Mouse (Mus musculus) cerebellum, postnatal 4 days (tissue): Measurements from ENCODE around the gene Tsen34.

Experiments used
- DNase-seq, 2 experiments: peaks; one replicate each; pipeline ENCODE4 v3.0.0; 2022; ENCODE audit warnings: low spot score in 2 of 2, mixed read lengths in 1 of 2

Tsen34 gene

DNA sequence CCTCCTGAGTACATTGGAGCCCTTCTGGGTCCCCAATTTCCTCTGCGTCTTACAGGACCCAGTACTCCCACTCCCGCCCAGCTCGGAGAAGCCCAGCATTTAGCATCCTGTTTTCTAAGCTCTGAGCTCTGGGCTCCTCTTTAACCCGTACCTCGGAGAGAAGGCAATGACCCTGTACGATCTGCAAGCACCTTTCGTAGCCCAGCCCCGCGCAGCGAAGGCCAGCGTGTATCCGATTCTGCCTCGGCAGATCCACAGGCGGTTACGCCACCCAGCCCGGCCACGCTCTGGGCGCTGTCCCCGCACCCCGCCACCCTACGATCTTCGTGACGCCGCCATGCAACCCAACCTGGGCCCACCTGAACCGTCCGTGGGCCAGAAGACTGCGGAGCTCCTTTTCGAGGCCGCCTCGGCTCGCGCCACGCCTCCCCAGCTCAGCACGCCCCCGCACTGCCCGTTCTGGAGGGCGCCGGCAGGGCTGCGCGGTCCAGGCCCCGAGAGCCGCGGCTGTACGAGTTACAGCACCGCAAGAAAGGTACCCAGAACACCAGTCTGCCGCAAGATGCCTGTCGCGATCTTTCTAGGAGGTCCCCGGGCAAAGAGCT, at the start of gene Tsen34:
Tsen34 (plus strand) TSS at position 482 of the 605 bp plus-strand sequence.
- DNase-seq, result no peak

DNA sequence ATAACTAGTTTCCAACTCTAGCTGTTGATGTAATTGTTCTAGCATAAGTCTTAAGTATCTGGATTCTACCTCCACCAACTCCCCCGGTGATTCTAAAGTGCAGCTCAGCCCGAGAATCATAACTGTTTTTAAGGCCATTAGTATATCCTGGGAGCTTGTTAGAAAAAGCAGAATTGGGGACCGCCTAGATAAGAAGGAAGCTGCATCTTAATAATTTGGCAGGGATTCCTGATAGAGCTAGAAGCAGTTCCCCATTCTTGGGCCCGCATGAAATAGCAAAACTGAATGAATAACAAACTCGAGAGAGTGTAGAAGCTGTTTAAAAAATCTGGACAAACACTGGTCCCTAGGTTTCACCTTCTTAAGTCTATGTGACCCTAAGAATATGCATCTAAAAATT, 49.3 kb upstream of the Tsen34 start:
- DNase-seq, result no peak

DNA sequence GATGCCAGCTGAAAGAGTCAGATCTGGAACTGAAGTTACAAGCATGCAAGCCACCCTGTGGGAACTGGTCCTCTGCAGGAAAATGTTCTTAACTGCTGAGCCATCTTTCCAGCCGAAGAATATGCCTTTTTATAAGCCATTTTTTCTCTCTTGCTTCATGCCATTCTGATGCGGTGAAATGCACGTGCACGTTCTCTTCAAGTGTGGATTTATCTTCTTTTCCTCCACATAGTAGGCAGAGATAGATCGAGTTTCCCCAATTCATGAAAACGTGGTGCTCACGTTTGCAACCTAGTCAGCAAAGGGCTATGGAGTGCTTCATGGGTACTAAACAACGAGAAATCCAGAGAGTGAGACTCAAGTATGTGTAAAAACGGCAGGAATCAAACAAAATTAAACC, 48.8 kb upstream of the Tsen34 start:
- DNase-seq, result no peak

DNA sequence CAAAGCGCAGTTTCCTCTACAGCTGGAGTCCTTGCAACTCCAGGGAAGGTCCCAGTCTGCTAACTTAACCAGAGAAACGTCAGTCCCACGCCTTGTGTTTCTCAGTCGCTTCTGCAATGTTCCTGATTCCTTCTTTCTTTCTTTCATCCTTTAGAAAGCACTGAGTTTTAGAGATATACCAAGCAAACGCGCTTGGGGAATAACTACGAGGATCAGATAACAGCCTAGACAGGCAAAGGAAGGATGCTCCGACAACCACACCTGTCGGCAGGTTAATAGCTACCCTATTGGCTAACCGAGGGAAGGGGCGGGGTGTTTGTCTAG, 48.4 kb upstream of the Tsen34 start:
- peak in 1 of 2 experiments; percentile 77 for DNase-seq

DNA sequence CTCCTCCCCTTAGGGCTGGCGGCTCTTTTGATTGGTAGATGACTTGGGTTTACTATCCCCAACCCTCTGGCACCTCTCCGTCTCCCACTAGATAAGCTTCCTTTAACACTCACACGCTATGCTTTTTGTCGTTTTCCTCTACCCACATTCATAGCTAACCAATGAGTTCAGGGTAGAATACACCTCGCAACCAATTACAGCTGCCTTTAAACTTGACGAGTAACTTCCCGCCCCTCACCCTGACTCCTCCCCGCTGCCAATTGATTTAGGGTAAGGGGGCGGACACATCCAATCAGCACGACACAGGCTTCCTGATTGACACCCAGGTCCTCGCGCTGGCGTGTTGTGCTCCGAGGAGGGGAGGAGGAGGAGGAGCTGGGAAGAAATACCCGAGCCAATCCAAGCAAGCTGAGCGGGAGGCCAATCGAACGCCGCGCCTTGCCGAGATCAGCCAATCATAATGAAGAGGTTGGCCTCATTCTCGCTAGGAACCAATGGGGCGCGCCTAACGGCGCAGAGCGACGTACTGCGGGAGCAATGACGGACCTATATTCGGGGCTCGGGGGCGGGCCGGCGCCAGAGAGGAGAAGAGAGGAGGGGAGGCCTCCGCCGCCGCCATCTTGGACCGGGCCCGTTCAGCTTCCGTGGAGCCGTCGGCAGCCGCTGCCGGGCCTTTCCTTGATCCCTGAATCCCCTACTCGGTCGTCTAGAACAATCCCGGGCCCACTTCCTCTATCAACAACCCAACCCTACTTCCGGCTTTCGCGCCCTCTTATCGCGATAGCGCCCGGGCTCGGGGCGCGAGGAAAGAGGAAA, 47.8 kb upstream of the Tsen34 start, which contains the start of gene Cnot3:
Cnot3 (plus strand) TSS at position 597 of the 816 bp plus-strand sequence.
- peak; percentile 93 to 96 for DNase-seq

DNA sequence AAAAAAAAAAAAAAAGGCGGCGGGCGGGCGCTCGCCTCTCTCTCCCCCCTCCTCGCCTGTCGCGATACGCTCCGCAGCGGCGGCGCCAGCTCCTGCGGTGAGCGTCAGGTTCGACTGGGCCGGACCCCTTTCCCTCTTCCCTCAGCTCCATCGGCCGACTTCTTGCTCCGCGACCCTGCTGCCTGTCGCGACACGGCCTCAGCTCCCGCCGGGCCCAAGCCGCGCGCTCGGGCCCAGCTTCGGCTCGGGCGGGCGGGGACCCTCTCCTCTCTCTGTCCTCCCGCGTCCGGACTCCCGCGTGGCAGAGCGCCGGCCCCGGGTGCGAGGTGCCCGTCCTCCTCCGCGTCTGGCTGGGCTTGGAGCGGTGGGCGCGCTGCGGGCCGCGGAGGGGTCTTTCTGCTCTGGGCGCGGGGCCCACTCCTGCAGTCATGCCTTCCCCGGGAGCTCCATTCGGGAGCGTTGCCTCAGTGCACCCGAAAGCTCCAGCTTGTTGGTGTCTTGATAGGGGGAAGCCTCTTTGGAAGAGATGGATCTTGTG, 47.1 kb upstream of the Tsen34 start:
- no peak for DNase-seq

DNA sequence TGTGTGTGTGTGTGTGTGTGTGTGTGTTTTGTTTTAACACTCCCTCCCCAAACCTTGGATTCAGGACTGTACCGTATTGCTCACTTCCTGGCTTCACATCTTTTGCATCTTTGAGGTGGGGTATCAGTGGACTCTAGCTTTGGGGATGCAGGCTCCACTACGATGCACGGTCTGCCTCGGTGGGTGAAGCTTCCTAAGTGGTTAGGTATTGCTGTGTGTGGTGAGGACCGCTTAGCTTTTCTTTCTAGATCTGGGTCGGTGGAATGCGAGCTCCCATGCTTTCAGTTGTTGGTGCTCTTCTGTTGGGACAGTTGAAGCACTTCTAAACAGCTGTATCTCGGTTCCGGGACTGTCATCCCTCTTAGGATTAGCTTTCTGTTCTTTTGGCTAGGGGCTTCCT, 46.5 kb upstream of the Tsen34 start:
- no peak for DNase-seq

DNA sequence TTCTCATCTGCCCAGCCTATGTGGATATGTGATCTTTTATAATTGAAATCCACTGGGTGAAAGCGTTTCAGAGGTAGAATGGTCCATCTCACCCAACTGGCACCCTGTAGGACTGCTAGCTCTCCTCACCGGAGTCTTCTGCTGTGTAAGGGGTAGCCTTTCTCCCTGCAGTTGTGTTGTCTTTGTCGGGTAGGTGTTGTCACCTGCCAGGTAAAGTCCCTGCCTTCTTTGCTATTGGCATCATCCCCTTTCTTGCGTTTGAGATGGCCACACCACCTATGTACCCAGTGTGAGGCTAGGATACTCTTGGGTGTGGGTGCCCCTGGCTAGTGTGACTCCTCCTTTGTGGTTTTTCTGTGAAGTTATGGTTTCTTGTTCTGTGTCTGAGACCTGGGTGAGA, 46.0 kb upstream of the Tsen34 start:
- DNase-seq, result no peak

DNA sequence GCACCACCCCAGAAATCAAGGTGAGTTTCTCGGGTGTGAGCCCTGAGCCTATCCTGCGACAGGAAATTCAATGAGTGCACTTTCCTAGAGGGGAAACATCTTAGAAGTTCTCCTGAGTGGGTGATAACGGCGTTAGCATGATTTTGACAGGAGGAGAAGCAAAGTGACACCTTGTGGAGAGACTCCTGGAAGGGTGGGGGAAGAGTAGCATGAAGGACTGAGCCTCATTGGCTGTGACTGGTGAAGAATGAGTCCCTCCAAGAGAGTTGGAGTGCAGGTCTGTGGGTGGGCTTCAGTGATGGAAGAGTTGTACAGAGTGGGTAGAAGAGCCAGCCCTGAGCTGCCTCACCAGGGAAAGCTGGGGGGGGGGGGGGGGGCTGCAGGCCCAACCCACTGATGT, 35.7 kb upstream of the Tsen34 start:
- no peak for DNase-seq

DNA sequence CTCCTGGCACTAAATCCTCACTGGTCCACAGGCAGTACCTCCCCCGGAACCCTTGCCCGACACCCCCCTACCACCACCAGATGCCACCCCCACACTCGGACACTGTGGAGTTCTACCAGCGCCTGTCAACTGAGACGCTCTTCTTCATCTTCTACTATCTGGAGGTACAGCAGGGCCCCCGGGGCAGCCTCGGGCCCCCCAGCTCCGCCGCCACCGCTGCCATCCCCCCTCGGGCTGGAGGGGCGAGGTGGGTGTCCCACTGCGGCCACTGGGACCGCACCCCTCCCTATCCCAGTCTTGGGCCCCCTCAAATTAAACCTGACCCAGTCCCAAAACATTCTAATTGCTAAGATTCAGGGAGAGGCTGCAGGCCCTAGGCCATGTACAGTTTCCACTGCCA, 34.1 kb upstream of the Tsen34 start:
- no peak for DNase-seq

DNA sequence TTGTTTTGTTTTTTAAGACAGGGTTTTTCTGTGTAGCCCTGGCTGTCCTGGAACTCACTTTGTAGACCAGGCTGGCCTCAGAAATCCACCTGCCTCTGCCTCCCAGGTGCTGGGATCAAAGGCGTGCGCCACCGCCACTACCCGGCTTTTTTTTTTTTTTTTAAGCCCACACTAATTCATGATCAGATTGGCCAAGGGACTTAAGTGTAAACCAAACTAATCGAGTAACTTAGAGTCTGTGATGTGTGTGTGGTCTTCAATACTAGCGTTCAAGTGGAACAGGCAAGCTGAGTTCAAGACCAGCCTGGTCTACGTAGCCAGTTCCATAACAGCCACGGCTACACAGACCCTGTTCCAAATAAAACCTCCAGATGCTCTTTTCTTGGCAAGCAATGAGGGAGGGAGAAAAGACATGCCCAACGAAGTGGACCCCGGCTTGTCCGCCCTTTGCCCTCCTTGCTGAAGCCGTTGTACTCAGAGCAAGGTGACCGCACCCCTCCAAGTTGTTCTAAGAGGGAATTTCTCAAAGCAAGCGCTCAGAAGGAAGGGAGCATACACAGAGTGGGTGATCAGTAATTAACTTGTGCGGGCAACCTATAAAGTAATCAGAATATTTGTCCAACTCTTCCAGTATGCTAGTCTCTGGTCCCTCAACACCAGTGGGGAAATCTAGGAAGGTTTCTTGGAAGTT, 28.0 kb upstream of the Tsen34 start:
- no peak for DNase-seq

DNA sequence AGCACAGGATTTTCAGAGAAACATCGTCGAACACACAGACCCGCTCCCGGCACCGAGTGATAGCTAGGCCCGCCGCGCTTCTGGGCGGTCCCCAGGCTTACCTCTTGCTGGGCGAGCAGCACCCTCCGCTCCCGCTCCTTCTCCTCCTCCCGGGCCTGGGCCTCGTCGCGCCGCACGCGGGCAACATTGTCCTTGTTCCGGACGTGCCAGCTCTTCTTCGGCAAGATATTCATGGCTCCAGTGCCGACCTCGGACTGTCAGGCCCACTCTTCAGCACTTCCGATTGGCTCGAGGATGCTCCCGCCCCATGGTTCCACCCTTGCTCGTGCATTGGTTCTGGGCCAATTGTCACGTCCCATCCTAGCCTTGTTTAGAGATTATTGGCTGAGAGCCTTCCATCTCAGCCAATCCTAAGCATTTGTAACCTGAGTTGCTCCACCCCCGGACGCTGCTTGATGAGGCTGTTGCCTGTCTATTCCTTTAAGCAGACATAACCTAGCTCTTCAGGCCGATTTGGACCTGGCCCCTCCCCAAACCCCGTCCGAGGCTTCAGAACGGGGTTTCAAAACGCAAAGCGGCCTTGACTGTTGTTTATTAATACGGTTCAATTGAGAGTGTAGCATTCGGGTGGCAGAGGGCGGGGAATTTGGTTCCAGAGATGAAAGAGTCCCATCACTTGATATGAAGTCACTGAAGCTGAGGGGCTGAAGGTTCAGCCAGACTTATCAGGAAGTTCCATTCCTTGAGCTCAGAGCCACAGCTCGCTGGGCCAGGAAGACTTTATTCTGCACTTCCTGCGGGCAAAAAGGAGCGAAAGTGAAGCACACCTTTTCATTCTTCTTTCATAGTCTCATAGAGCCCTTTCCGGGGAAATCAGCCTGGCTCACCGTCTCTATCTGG, 27.2 kb upstream of the Tsen34 start, which contains the start of gene Leng1:
Leng1 (minus strand) TSS at position 626 of the 900 bp plus-strand sequence.
- DNase-seq, result peak; percentile 81 to 91

DNA sequence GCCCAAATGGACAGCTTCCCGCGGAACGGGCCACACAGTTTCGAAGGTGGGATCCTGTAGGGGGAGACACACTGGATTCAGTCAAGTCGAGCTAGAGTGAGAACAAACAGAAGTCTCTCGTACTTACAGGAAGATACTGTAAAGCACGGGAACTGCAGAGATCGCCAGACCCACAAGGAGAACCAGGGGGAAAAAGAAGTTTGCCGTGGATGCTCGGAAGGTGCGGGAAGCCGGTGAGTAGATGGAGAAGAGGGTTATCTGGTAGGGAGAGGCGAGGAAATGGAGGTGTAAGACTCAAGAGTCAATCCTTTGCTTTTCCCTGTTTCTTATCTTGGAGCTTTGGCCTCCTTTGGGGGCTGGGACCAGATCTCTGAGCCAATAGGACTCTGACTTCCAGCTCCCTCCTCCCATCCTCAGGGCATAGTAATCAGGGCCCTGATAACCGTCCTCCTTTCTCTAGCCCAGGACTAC, 25.7 kb upstream of the Tsen34 start:
- DNase-seq, result no peak

DNA sequence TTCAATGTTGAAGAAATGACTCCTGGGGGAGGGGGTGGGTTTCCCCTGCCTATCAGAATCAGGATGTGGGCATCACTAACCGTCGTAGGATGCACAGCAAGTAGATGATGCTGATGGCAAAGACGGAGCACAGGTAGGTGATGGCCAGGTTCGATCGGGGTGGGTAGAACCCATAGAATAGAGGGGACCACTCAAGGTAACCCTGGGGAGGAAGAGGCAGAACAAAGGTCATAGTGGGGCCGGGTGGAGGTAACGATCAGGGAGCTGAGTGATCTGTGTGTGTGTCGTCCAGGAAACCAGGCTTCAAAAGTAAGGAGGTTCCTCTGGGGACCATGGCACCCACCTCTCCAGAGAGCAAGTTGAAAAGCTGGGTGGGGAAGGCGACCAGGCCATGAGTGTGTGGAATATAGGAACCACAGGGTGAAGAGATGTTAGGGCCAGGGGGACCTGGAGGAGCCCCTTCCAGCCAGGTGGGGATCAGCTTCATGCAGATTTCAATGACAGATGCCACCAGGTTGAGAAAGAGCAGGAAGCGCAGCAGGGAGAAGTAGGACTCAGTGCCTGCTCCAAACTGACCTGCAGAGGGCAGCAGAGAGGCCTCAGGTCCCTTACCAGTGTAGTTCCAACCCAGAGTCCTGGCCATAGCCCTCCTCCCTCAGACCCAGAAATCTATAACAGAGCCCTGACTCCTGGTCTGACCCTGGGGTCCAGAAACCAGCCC, 18.0 kb upstream of the Tsen34 start:
- DNase-seq, result peak; percentile 76 to 86

DNA sequence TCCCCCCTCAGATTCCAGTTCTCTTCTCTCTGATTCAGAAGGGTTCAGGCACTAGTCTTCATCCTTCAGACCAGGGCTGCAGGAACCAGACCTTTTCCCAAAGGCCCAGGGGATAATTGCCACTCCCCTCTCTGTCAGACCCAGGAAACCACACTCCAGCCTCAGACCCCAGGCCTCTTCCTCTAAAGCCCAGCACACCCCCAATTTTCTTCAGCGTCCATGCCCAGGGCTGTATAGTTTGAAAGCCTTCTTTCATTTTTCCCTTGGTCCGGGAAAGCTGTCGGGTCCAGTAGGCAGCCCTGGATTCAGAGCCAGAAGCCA, 17.5 kb upstream of the Tsen34 start:
- no peak for DNase-seq

DNA sequence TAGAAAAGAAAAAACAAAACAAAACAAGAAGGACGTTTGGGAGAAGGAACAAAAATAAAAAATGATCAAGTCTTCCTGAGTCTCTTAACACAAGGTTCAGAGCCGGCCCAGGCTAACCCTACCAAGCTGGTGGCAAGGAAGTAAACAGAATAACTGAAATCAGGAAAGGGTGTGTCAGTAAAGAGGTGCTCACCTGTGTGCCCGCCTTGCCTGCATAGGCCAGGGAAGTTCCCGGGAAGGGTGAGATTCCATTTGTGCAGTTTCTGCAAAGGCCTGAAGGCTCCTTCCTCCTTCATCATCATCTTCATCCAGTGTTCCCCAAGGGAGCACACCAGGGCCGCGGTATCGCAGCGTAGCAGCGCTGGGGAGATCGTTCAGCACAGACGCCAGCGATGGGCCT, 16.3 kb upstream of the Tsen34 start:
- no peak for DNase-seq

DNA sequence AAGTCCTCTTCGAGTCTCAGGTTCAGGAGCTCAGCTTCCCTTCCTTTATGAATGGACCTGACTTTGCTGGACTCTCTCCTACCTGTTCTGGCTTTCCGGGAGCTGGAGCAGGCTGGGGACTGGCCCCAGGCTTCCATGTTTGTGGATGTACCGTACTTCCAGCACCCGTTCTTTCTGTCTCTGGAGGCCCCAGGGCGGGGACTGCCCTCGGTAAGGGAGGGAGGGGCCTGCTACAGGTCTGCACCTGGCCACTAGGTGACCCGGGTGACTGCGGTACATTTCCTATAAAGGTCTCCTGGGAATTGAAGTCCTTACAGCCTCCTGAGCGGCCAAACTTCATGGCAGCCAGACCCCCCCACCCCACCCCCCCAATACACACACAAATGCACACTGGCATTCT, 15.3 kb upstream of the Tsen34 start, which contains the start of gene Tmc4:
Tmc4 (minus strand) TSS at position 212 of the 400 bp plus-strand sequence.
- DNase-seq, result no peak

DNA sequence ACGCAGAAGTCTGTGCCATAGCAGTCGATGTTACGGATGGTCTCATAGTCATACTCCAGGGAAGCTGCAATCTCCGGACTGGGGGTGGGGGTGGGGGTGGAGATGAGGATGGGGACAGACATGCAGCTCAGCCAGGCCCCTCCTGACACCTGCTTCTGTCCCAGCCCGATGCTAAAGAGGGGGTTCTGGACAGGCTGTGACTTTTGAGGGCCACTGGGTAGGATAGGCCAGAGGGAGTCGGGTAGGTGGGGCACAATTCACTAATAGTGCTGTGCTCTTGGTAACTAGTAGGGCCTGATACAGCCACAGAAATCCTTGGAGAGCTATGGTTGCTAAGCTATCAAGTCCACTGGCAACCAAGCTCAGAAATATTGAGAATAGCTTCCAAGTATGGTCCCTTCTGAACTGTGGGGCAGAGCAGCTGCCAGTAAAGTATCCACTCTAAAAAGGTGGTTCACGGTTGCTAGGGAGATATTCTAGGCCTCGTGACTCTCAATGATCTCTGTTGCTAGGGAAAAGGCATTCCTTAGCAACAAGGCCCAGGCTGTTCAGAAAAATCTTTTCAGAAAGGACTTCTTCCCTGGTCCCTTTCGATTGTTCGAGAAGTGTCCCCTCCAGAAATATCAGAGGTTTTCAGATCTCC, 8.6 kb upstream of the Tsen34 start:
- no peak for DNase-seq

DNA sequence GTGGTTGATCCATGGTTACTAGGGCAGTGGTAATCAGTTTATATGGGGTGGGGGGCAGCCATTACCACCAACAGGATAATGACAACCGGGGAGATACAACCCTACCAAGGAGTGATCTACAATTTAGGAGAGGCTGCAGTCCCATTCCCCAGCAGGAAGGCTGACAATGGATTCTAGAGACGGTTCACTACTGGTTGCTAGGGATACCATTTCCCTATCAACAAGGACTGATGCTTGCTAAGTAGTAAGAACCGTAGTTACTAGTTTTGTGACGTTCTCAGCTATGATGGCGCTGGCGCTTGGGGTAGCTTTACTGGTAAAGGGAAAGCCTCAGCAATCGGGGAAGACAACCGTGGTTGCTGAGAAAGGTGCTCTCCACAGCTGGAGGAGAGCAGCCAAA, 8.0 kb upstream of the Tsen34 start:
- no peak for DNase-seq
